Mouse (Mus musculus) limb, embryonic 15.5 days (tissue): Measurements from ENCODE around the gene Olfr137. TPM values are rescaled to one million over a fixed set of nuclear protein-coding genes. Genes with fewer than 3 reads are reported as not detected.

Experiments
- ATAC-seq: fragments of 200-750 bp; cut with Nextera tagmentation; 2 replicates; pipeline ENCODE4 v1.8.0; 2017; ENCODE audit warnings: low read depth, moderate TSS enrichment; ENCODE audit not compliant: insufficient number of reproducible peaks, low FRiP score, low TSS enrichment
- H3K27ac ChIP-seq: fragments of 300-500 bp; sonication (generic); 2 replicates; pipeline ENCODE4 v1.5.1; 2015; ENCODE audit warnings: moderate library complexity, mild to moderate bottlenecking, inconsistent platforms
- H3K27me3 ChIP-seq: fragments of 300-500 bp; sonication (generic); 2 replicates; pipeline ENCODE4 v1.6.1; 2015; ENCODE audit warnings: inconsistent platforms
- H3K36me3 ChIP-seq: fragments of 300-500 bp; sonication (generic); 2 replicates; pipeline ENCODE4 v1.6.1; 2015; ENCODE audit warnings: inconsistent platforms
- H3K4me1 ChIP-seq: fragments of 300-500 bp; sonication (generic); 2 replicates; pipeline ENCODE4 v1.6.1; 2015; ENCODE audit warnings: inconsistent platforms
- H3K4me2 ChIP-seq: fragments of 300-500 bp; sonication (generic); 2 replicates; pipeline ENCODE4 v1.6.1; 2015; ENCODE audit warnings: mild to moderate bottlenecking, inconsistent platforms
- H3K4me3 ChIP-seq: fragments of 300-500 bp; sonication (generic); 2 replicates; pipeline ENCODE4 v1.5.1; 2015; ENCODE audit warnings: mild to moderate bottlenecking, inconsistent platforms
- H3K9ac ChIP-seq: fragments of 300-500 bp; sonication (generic); 2 replicates; pipeline ENCODE4 v1.6.1; 2015; ENCODE audit warnings: inconsistent platforms
- H3K9me3 ChIP-seq: fragments of 300-500 bp; sonication (generic); 2 replicates; pipeline ENCODE4 v1.6.1; 2016; ENCODE audit warnings: inconsistent platforms
- WGBS: fragments of 180-500 bp; shearing (Covaris S2); methylation state at CpG from one replicate; pipeline ENCODE4 v1.1.7; 2015; 5-methylcytosine and 5-hydroxymethylcytosine counted together
- polyA plus RNA-seq: library from polyadenylated mRNA; unstranded; fragments of >200 nt; fragmentation: Nextera tagmentation; extraction: Ambion mirVana; gene quantifications from 2 replicates; pipeline ENCODE4 v1.2.1, GENCODE M21; 2015

Gene Olfr137
- not detected in 2 replicates for polyA plus RNA-seq

- no peaks in the 10 kb centered on the region for H3K36me3 ChIP-seq
- no peak within 1 kb of the TSS for H3K4me2 ChIP-seq
- no peaks in the 10 kb centered on the region for H3K9me3 ChIP-seq
- H3K4me1 ChIP-seq, result no peaks in the 10 kb centered on the region
- no peak within 1 kb of the TSS for H3K27ac ChIP-seq
- no peak within 1 kb of the TSS for H3K9ac ChIP-seq
- no peaks in the 10 kb centered on the region for H3K27me3 ChIP-seq
- H3K4me3 ChIP-seq, result no peak within 1 kb of the TSS
- ATAC-seq, result no peak
Observed at GRCm38 (mm10) chr17:38307470-38307869, at the start of gene Olfr137. Olfr137 (minus strand) TSS chr17:38307570.

- Histone ChIP-seq H3K9ac (no peak within 1 kb of the TSS), H3K27me3 (no peaks in the 10 kb centered on the region), H3K4me1 (no peaks in the 10 kb centered on the region), H3K4me3 (no peak within 1 kb of the TSS), H3K27ac (no peak within 1 kb of the TSS), H3K4me2 (no peak within 1 kb of the TSS), H3K9me3 (no peaks in the 10 kb centered on the region), H3K36me3 (no peaks in the 10 kb centered on the region)
- no peak for ATAC-seq
Observed at GRCm38 (mm10) chr17:38329531-38329930, 22.2 kb upstream of the Olfr137 start, which contains the start of gene Olfr136. Olfr136 (plus strand) TSS chr17:38329831.

- peaks cover 4% of the 10 kb centered on the region; the same call in 1 of the 2 replicates for H3K9me3 ChIP-seq
- no peak within 1 kb of the TSS for H3K27ac ChIP-seq
- H3K4me3 ChIP-seq, result no peak within 1 kb of the TSS
- 59% methylated on average over 1 of the region's 1 CpGs for WGBS
- no peak within 1 kb of the TSS for H3K4me2 ChIP-seq
- H3K4me1 ChIP-seq, result no peaks in the 10 kb centered on the region
- H3K27me3 ChIP-seq, result no peaks in the 10 kb centered on the region
- H3K36me3 ChIP-seq, result no peaks in the 10 kb centered on the region
- no peak for ATAC-seq
- H3K9ac ChIP-seq, result no peak within 1 kb of the TSS
Observed at GRCm38 (mm10) chr17:38260735-38261134, 46.6 kb downstream of the Olfr137 start, which contains the start of gene Olfr138. Olfr138 (plus strand) TSS chr17:38261035.

Other genes with a start within 250 kb of the Olfr137 start
- not detected in 2 replicates for gene Olfr129, start 247.5 kb downstream of the Olfr137 start, polyA plus RNA-seq
- not detected in 2 replicates for gene Olfr130, start 243.6 kb downstream of the Olfr137 start, polyA plus RNA-seq
- gene Olfr131, start 218.9 kb downstream of the Olfr137 start, polyA plus RNA-seq, result not detected in 2 replicates
- not detected in 2 replicates for gene Olfr132, start 173.0 kb downstream of the Olfr137 start, polyA plus RNA-seq
- gene Olfr133, start 162.3 kb downstream of the Olfr137 start, polyA plus RNA-seq, result not detected in 2 replicates
- not detected in 2 replicates for gene Olfr134, start 136.2 kb downstream of the Olfr137 start, polyA plus RNA-seq
- not detected in 2 replicates for gene Olfr135, start 103.2 kb downstream of the Olfr137 start, polyA plus RNA-seq
- not detected in 2 replicates for gene Olfr138, start 46.5 kb downstream of the Olfr137 start, polyA plus RNA-seq
- not detected in 2 replicates for gene Olfr136, start 22.3 kb upstream of the Olfr137 start, polyA plus RNA-seq
- not detected in 2 replicates for gene Esp36, start 112.6 kb upstream of the Olfr137 start, polyA plus RNA-seq
- gene Esp34, start 246.6 kb upstream of the Olfr137 start, polyA plus RNA-seq, result not detected in 2 replicates